Mouse (Mus musculus): ENCODE measurements around the gene Cpsf6.

DNA sequence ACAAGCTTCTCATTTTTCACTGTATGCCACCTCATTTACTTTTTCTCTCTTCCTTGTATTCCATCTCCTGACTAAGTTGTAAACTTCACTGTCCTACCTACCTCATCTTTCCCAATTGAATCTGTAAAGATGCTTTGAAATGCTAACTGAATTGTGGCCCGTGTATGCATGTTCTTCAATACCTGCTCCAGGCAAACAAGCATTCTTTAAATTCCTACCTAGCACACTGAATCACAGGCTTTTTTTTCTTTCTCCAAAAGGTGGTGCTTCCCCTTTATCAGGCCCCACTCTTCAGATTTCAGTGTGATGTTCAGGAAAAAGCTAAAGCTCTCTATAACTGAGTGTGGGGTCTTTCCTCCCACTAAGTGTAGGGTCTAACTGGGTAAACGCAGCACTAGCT is 37.4 kb downstream of the Cpsf6 start:
- TF ChIP-seq CTCF (IDR thresholded peaks at IDR 0.05; ENCODE audit: extremely low read depth, insufficient read depth, insufficient read length, insufficient replicate concordance) (no peak), POLR2A (IDR thresholded peaks at IDR 0.05; ENCODE audit: low read depth, low read length) (no peak)

Data from spleen, adult 2 months (tissue).